Mouse (Mus musculus) kidney, adult 11 months (tissue): Measurements from ENCODE around the gene Ciapin1.

Source experiments
- DNase-seq: peaks from one replicate; pipeline ENCODE4 v3.0.0; 2022

Ciapin1 gene

GRCm38 (mm10) chr8:94804546-94805340 is 33.4 kb downstream of the Ciapin1 start:
- DNase-seq, result no peak

- DNase-seq, result no peak
Observed at GRCm38 (mm10) chr8:94803551-94803950, 34.6 kb downstream of the Ciapin1 start.

DNA sequence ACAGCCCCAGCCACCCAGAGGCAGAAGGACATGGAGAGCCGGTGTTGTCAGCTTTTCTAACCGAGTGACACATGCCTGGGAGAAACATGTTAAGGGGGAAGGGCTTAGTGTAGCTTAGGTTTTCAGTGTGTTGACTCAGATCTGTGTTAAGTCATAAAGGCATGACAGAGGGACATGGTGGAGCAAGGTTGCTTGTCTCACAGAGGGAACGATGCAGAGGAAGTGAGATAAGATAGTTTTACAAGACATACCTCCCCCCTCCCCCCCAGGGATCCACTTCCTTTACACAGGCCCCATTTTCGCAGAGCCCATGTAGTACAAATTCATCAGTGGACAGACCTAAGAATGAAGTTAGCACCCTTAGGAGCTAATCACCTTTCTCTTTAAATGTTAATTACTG is 35.8 kb downstream of the Ciapin1 start:
- no peak for DNase-seq

GRCm38 (mm10) chr8:94801293-94802095 is 36.7 kb downstream of the Ciapin1 start:
- peak; percentile 55 for DNase-seq

- DNase-seq, result no peak
Observed at GRCm38 (mm10) chr8:94800278-94800968, 37.7 kb downstream of the Ciapin1 start.

- DNase-seq, result no peak
Observed at GRCm38 (mm10) chr8:94794782-94795181, 43.4 kb downstream of the Ciapin1 start.

DNA sequence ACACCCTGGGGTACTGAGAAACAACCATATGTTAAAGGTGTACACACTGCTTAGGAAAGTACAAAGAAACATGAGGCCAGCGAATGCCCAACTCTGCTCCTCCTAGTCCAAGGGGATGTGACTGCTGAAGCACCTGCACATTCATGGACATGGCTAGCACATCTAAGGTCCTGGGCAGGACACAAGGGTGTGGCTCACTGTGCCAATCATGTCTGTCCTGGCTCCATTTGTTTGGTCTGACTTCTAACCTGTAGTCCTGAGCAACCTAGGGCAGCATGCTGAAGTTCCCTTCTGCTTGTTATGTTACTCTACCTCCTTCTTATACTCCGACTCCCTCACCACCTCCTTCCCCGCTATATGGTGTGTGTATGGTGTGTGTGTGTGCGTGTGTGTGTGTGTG is 43.8 kb downstream of the Ciapin1 start:
- no peak for DNase-seq

GRCm38 (mm10) chr8:94789256-94789955 is 48.8 kb downstream of the Ciapin1 start:
- peak; percentile 53 for DNase-seq

DNA sequence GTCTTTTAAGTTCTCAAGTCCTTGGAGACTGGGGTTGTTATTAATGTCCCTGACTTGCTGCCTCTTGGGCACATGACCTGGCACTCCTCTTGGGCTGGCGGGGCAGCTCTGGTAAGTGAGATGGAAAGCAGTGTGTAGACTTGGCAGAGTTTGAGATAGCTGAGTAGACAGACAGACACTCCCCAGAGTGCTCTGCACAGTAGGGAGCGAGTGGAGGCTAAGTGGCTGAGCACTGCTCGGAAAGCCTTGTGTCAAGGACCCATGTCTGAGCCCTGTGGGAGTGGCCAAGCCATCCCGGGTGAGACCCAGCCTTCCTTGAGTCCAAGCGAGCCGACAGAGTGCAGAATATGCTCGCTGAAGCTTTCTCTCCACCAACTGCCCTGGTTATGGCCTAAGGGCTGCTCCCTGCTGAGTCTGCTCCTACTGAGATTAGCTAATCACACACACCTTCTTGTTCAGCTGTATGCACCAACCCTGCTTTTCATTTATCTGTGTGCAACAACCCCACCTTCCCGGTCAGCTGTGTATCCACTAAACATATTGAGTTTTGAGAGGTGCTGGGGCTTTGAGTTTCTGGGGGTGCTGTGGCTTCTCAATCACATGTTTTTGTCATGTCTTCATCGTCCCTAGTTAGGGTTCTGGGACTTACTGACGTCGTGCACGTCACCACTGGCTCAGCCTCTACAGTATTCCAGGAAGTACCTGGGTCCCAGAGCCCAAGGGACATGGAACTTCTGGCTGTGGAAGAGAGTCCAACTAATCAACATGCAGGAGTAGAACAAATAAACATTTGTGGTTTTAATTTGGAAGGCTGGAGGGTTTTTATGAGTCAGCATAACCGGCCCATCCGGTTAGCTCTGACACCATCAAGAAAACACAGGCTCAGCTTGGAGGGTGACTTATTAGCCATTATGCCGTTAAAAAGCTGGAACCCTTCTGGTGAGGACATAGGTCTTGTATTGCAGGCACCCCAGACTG is 50.3 kb downstream of the Ciapin1 start:
- DNase-seq, result peak; percentile 82

DNA sequence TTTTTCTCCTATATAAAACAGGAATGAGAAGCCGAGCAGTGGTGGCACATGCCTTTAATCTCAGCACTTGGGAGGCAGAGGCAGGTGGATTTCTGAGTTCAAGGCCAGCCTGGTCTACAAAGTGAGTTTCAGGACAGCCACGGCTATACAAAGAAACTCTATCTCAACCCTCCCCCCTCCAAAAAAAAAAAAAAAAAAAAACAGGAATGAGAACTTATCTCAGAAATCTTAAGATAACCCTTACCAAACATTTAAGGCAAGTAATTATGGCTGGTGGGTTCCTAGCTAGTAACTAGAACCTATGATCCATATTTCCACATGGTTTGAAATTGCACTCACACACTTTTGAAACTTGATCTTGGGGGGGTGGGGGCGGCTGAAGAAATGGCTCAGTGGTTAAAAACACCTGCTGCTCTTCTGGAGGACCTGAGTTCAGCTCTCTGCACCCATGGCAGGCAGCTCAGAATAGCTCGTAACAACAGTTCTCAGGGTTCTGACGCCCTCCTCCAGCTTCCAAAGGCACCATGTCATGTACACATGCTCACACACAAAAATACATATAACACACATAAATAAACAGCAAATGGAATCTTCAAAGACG is 52.1 kb downstream of the Ciapin1 start:
- DNase-seq, result no peak

DNA sequence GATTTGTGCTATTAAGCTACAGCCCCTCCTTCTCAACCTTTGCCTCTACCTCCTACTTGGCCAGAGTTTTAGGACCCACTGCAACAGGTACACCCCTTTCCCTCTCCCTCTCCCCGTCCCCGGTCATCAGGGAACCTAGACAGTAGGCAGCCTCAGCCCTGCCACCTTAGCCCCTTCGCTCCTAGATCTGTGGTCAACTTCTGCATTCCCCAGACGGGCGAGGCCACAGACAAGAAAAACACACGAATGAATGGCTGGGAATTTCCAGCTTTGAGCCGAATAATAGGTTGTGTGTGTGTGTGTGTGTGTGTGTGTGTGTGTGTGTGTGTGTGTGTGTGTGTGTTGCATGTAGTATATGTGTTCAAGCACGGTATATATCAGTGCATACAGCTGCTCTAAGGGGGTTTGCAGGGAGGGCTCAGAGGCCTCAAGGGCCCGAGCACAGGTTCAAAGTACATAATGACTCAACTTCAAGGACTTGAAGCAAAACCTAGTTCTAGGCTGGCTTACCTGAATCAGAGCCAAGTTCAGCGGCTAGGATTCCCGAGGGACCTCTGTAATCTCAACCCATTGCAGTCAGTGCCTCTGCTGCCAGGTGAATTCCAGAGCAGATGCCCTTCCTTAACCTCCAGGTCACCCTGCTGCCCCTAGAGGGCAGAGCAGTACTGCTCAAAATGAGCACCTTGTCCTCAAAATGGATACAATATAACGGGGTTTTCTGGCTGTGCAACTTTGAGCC is 52.7 kb downstream of the Ciapin1 start:
- DNase-seq, result peak; percentile 85

DNA sequence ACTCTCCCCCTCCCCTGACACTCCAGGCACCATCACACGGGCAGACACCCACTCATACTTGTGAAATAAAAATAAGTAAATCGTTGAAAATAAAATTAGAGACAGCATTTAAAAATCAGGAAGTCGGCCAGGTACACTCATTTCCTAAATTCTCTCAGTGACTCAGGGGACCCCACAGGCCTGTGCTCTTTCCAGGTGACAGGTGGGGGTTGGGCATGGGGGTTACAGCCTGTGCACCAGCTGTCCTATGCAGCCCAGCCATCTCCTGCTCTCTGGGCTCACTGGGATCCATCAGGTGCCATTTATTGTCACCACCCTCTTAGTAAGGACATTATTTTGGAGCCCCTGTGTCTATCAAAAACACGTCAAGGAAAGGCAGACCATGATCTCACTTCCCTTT is 54.3 kb downstream of the Ciapin1 start:
- DNase-seq, result no peak

- DNase-seq, result peak; percentile 94
Observed at GRCm38 (mm10) chr8:94781838-94782235, 56.3 kb downstream of the Ciapin1 start.

- no peak for DNase-seq
Observed at GRCm38 (mm10) chr8:94781155-94781837, 56.9 kb downstream of the Ciapin1 start.

DNA sequence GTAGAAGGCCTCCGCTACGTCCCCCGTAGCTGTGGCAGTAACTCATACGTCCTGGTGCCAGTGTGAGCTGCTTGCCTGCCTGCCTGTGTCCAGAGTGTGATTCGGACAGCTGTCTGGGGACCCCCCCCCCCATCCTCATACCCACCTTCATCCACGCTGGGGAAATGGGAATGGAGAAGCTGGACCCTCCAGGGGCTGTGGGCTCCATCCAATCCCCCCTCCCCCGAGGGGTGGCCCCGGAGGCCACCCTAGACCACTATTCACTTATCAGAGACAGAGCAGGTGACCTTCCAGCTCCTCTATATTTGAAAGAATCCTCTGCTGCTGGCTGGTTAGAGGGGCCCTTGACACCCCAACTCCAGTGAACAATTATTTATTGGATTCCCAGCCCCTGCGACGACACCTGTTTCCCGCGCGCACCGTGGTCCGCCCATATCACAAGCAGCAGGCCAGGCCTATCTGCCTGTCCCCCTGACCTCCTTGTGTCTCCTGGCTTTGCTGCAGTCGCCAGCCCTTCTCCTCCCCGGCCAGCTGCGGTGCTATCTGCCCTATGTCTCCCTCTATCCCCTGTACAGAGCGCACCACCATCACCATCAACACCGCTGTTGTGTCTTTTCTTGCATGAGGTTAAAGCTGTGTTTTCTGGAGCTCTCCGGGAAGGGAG is 57.5 kb downstream of the Ciapin1 start:
- DNase-seq, result no peak

DNA sequence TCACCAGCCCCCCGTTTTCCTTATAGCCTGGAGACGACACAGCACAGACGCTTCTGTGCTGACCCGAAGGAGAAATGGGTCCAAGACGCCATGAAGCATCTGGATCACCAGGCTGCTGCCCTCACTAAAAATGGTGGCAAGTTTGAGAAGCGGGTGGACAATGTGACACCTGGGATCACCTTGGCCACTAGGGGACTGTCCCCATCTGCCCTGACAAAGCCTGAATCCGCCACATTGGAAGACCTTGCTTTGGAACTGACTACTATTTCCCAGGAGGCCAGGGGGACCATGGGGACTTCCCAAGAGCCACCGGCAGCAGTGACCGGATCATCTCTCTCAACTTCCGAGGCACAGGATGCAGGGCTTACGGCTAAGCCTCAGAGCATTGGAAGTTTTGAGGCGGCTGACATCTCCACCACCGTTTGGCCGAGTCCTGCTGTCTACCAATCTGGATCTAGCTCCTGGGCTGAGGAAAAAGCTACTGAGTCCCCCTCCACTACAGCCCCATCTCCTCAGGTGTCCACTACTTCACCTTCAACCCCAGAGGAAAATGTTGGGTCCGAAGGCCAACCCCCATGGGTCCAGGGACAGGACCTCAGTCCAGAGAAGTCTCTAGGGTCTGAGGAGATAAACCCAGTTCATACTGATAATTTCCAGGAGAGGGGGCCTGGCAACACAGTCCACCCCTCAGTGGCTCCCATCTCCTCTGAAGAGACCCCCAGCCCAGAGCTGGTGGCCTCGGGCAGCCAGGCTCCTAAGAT is 58.4 kb downstream of the Ciapin1 start:
- DNase-seq, result no peak

- DNase-seq, result no peak
Observed at GRCm38 (mm10) chr8:94778895-94779533, 59.1 kb downstream of the Ciapin1 start.

GRCm38 (mm10) chr8:94778473-94778872 is 59.7 kb downstream of the Ciapin1 start:
- peak; percentile 83 for DNase-seq
